Mouse (Mus musculus): ENCODE data around the gene Lrp2.
A peak's percentile ranks its signal among the peaks of the same experiment; 100 is the strongest.

Lrp2 gene

DNA sequence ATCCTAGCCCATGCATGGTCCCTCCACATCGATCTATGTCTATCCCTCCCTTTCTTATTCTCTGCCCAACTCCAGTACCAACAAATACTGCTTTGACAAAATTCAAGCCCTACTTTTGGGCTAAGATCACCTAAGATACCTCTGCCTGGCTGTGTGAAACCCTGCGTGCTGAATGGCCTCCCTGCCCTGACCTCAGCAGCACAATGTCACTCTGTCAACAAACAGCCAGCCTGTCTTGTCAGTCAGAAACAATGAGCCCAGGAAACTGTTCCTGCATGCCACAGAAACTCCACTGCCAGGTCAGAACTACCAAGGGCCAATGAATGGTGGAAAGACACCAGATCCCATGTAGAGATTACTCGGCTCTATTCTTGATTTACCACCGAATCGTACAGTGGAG, 55.7 kb downstream of the Lrp2 start:
- no peak for DNase-seq (ENCODE audit: low read depth, low spot score)

DNA sequence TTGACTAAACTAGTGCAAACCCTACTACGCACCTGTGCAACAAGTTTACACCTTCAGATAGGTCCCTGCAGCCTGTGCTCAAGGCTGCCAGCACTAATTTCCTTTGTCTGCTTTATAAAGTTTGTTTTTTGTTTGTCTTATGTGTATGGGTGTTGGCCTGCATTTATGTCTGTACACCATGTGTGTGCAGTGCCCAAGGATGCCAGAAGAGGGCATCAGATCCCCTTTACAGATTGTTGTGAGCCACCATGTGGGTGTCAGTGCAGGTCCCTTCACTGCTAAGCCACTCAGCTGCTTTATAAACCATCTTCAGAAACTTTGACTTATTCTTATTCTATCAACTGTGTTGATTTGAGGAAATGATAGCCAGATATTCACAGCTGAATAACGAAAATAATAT, 65.6 kb downstream of the Lrp2 start:
- DNase-seq (ENCODE audit: low read depth, low spot score) = no peak

GRCm38 (mm10) chr2:69518307-69518706, 67.6 kb downstream of the Lrp2 start:
- no peak for DNase-seq (ENCODE audit: low read depth, low spot score)

GRCm38 (mm10) chr2:69511766-69512165, 74.1 kb downstream of the Lrp2 start:
- DNase-seq (ENCODE audit: low read depth, low spot score) = no peak

DNA sequence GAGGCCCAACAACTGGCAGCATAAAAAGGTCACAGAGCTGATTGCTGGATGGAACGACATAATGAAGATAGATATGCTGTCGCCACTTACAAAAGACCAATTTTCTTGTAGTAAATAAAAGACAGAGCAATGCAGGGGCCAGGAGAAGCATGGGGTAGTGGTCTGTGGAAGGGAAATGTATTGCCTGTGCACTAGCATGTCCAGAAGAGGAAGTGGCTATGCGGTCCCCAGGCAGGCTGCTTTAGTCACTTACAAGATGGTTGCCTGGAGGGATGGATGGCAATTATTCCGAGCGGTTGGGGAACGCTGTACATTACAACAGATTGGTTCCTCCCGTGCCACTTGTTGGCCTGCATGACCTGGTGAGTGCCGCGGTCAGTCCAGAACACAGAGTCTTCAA, 85.5 kb downstream of the Lrp2 start:
- DNase-seq (ENCODE audit: low read depth, low spot score) = no peak

GRCm38 (mm10) chr2:69493130-69493529, 92.7 kb downstream of the Lrp2 start:
- peak; percentile 6 for DNase-seq (ENCODE audit: low read depth, low spot score)

DNA sequence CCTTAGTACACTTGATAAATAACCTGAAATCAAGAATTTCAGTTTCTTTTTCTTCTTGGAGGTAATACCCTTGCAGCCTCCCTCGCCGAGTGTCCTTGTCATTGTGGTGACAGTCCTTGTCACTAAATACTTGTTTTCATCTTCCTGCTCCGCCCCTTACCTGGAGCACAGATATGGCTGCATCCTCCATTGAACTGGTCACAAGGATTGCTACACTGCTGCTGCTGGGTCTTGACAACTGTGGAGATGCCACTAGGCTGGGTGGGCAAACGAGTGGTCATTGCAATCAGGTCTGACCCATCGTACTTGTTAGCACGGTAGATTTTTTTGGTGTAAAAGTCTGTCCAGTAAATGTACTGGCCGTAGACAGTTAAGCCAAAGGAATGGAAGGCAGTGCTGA, 104.9 kb downstream of the Lrp2 start:
- DNase-seq (ENCODE audit: low read depth, low spot score) = no peak

DNA sequence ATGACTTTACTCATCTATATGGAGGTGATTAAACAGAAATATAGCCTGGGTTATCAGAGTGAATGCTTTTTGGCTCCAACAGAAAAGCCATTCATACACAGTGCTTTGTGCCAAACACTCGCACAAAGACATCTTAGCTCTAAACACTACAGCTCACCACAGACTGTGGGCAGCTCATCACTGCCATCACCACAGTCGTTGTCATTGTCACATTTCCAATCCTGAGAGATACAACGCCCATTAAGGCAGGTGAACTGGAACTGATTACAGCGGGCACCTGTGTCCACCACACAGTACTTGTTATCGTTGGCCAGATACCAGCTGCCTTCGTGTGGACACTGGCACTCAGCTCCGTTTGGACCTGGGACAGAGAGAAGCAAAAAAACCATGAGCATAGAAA, 106.0 kb downstream of the Lrp2 start:
- no peak for DNase-seq (ENCODE audit: low read depth, low spot score)

DNA sequence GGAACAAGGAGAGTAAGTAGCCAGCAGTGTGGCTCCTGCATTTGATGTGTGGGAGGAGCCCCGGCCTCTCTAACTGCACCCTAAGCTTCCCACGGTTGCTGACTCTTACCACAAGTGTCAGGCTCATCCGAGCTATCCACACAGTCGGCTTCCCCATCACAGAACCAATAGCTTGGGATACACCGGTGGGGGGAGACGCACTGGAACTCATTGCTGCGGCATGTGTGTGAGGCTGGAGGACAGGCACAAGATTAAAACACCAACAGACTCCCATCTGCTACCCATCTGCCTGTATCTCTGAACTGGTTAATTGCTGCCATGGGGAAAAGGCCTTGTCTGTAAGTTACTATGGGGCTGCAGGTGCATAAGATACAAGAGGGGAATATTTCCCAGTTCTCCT, 109.0 kb downstream of the Lrp2 start:
- DNase-seq (ENCODE audit: low read depth, low spot score) = no peak

DNA sequence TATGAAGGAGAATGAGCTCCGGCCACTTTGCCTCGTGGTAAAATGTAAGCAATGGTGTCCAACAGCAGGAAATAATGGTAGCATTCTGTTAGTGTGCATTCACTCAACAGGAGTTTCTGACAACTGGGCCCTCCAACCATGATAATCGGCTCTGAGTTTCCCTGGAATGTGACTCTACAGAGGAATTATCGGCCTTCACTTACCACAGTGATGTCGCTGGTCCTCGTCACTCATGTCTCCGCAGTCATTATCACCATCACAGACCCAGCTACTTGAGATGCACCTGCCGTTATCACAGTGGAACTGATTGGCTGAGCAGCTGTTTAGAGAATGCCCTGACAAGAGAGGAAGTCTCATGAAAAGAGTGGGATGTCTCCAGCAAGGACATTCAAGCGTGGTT, 110.7 kb downstream of the Lrp2 start:
- no peak for DNase-seq (ENCODE audit: low read depth, low spot score)

- no peak for DNase-seq (ENCODE audit: low read depth, low spot score)
Measured at GRCm38 (mm10) chr2:69471837-69472236, 114.0 kb downstream of the Lrp2 start.

GRCm38 (mm10) chr2:69463609-69464008, 122.3 kb downstream of the Lrp2 start:
- DNase-seq (ENCODE audit: low read depth, low spot score) = no peak

- DNase-seq (ENCODE audit: low read depth, low spot score) = no peak
Measured at GRCm38 (mm10) chr2:69459481-69459880, 126.4 kb downstream of the Lrp2 start.

DNA sequence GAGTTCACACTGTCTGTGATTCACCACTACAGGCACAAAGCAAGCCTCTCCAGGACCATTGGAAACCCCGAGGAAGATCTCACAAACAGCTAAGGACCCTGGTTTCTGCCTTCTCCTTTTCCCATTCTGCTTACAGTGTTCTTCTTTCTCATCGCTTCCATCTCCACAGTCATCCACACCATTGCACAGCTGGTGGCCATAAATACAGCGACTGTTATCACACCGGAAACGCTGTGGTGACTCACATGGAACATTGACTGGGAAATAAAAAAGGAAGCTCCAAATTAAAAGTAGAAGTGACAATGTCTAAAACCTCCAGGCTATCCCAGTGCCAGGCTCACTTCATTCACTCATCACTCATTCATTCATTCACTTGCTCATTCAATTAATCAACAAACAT, 134.7 kb downstream of the Lrp2 start:
- DNase-seq (ENCODE audit: low read depth, low spot score) = no peak

DNA sequence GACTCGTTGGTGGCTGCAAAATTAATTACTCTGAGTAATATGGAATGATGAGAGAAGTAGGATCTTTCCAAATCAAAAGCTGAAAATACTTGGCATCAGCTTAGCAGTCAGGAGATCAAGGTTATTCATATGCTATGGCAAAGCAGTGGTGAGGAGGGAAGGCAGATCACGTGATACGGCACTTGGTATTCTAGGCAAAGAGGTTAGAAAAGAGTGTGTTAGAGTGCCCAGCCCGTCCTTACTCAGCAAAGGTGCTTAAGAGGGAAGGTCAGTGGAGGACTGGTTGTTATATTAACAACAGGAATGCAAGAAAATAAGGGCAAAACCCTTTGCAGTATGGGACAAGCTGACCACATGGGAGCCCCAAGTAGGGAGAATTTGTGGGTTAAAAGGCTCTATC, 137.3 kb downstream of the Lrp2 start:
- no peak for DNase-seq (ENCODE audit: low read depth, low spot score)

- DNase-seq (ENCODE audit: low read depth, low spot score) = no peak
Measured at GRCm38 (mm10) chr2:69445896-69446472, 139.9 kb downstream of the Lrp2 start.

GRCm38 (mm10) chr2:69441656-69442055, 144.2 kb downstream of the Lrp2 start:
- DNase-seq (ENCODE audit: low read depth, low spot score) = peak; percentile 59

DNA sequence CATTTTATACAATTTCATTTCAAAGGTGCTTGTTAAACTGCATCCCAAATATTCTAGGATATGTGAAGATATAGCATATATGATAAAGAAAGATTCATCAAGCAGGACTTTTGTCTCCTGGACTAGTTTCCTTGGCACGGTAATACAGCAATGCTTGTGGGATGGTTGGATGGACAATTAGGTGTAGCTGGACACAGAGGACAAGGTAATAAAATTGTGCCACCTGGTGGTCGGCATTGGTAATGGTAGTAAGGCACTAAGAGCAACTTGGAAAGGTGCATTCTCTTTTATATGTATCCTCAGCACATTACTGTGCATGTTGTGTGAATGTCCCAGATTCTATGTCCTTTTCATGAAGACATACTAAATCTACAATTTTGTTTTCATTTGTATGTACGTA, 157.7 kb downstream of the Lrp2 start:
- DNase-seq (ENCODE audit: low read depth, low spot score) = peak; percentile 54

- no peak for DNase-seq (ENCODE audit: low read depth, low spot score)
Measured at GRCm38 (mm10) chr2:69427141-69427540, 158.7 kb downstream of the Lrp2 start.

DNA sequence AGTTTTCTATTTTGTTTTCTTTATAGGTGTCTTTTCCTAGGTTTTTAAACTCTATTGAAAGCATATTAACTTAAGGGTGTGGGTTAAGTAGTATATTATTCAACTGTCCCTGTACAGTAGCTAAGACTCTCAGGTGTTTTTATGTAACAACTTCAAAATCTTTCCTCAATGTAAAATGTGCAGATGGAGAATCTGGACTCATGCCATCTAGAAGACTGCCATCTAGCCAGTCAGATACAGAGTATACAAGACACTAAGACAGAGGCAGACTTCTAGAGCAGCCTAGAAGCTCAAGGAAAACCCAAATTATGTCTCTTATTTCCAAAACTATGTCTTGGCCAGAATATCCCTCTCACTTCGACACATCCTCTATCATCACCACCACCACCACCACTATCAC, 159.8 kb downstream of the Lrp2 start:
- no peak for DNase-seq (ENCODE audit: low read depth, low spot score)

GRCm38 (mm10) chr2:69424829-69425228, 161.0 kb downstream of the Lrp2 start:
- DNase-seq (ENCODE audit: low read depth, low spot score) = no peak

DNA sequence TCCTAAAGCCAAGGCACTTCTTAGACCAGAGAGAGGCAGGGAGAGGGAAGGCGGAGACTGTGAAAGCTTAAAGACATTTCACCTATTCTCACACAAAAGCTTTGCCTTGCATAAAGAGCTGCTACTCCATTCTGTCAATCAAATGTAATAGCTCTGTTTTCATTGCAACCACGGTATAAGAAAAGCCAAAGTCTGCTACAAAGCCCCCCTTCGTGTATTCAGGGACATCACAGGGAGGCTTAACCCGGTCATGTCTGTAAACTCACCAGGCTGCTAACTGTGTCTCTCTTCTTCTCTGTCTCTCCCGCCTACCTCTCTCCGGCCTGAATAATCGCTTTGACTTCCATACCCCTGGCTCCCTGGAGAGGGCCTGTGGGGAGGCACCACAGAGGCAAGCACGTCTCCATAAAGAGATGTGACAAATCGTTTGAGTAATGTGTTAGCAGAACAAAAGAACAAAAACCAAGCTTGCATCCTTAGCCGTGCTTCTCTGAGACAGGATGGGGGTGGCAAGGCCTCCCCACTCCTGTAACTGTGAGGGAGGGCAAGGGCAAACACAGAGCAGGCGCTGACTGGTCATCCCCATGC, 167.5 kb downstream of the Lrp2 start:
- DNase-seq (ENCODE audit: low read depth, low spot score) = no peak

DNA sequence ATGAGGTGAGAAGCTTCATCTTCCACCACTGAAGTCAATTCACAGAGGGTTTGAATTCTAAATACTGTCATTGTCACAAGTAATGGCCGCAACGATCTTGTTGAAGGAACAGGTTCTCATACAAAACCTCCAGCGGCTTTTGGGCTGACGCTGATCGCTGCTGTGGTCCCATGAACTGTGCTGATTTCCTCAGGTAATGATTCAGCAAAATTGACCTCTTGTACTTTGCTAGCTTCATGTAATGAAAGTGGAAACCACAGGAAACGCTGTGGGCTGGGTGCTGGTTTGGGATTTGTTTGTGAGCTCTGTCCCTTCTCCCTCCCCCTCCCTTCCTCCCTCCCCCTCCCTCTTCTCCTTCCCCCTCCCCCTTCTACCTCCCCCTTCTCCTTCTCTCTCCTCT, 170.8 kb downstream of the Lrp2 start:
- DNase-seq (ENCODE audit: low read depth, low spot score) = no peak

- DNase-seq (ENCODE audit: low read depth, low spot score) = no peak
Measured at GRCm38 (mm10) chr2:69414539-69414938, 171.3 kb downstream of the Lrp2 start.

All from retina, postnatal 7 days (tissue).